Mouse (Mus musculus): ENCODE measurements around the gene Pld4.

GRCm38 (mm10) chr12:112760154-112760926, at the start of gene Pld4:
- TF ChIP-seq CTCF (IDR thresholded peaks at IDR 0.05; ENCODE audit: low read depth, low read length) (no peak), EP300 (IDR thresholded peaks at IDR 0.05; ENCODE audit: insufficient read depth, low read depth, low read length) (no peak)
